Mouse (Mus musculus) kidney, adult 2 months (tissue): ENCODE results near the gene Hmcn2.

Experiments
- CTCF ChIP-seq: fragments of 200-500 bp; conservative IDR thresholded peaks from 2 replicates; pipeline ENCODE4 v1.5.1; 2011; ENCODE audit warnings: low read depth, mild to moderate bottlenecking, control low read depth, low read length, moderate library complexity, mixed read lengths; ENCODE audit not compliant: insufficient read depth, insufficient read length
- POLR2A ChIP-seq: fragments of 200-500 bp; IDR thresholded peaks from one replicate; pipeline ENCODE4 v1.6.1; 2011; ENCODE audit warnings: low read depth, low read length, control low read depth

GRCm38 (mm10) chr2:31282880-31283279 lies 31.3 kb upstream of the Hmcn2 start:
- no peak for TF ChIP-seq POLR2A
- no peak for TF ChIP-seq CTCF
